Mouse (Mus musculus) B cell, adult 67 days (primary cell): ENCODE measurements around the gene Fam170b. TPM values are rescaled to one million over a fixed set of nuclear protein-coding genes. Genes with fewer than 3 reads are reported as not detected.

Source experiments
- total RNA-seq, 2 experiments: library from RNA; stranded (reverse); gene quantifications; 4 replicates each; pipeline ENCODE4 v1.2.4; 2023

Fam170b gene
- total RNA-seq = not detected

GRCm38 (mm10) chr14:32833847-32834246 is at the start of gene Fam170b:
Gene Fam170b (plus strand): TSS chr14:32833962.

GRCm38 (mm10) chr14:32785556-32786130 is 48.1 kb upstream of the Fam170b start, which contains the start of gene Tmem273:
Gene Tmem273 (plus strand): TSS chr14:32785963.

GRCm38 (mm10) chr14:32856681-32857328 is 23.0 kb downstream of the Fam170b start, which contains the start of gene Vstm4:
Gene Vstm4 (plus strand): TSS chr14:32856756.

Other genes starting within 250 kb of the Fam170b start
- not detected for gene Prrxl1, start 234.6 kb upstream of the Fam170b start, total RNA-seq
- gene 3425401B19Rik, start 148.7 kb upstream of the Fam170b start, total RNA-seq = under 1 TPM; 0.33 to 0.93 TPM
- gene Tmem273, start 48.0 kb upstream of the Fam170b start, total RNA-seq = not detected
- under 1 TPM in 1 of 2 experiments, not detected in 1; 0.32 TPM for gene Vstm4, start 22.8 kb downstream of the Fam170b start, total RNA-seq
- gene Lrrc18, start 157.4 kb downstream of the Fam170b start, total RNA-seq = not detected